Mouse (Mus musculus) kidney, postnatal 36 days (tissue): ENCODE results near the gene Vmn1r173.
"Not testable (repeated sequence)": the region's sequence is repeated elsewhere in the genome, so short reads cannot be mapped to it uniquely, and the experiment has no call there.

Source experiments
- DNase-seq, 2 experiments: peaks; one replicate each; pipeline ENCODE4 v3.0.0; 2021 to 2022; ENCODE audit warnings: mixed read lengths in 2 of 2

Vmn1r173 gene

GRCm38 (mm10) chr7:23700403-23700802 lies at the start of gene Vmn1r173:
Vmn1r173 (plus strand) TSS chr7:23700703.
- not testable (repeated sequence) for DNase-seq

GRCm38 (mm10) chr7:23658016-23658415 lies 42.5 kb upstream of the Vmn1r173 start, which contains the start of gene Vmn1r172:
Vmn1r172 (plus strand) TSS chr7:23658316.
- DNase-seq: no peak

- not testable (repeated sequence) for DNase-seq
Measured at GRCm38 (mm10) chr7:23751970-23752369, 51.5 kb downstream of the Vmn1r173 start, which contains the start of gene Vmn1r174. Vmn1r174 (plus strand) TSS chr7:23752270.
